Mouse (Mus musculus) hindlimb bud, embryonic 11.5 days (tissue): ENCODE data around the gene Prkaa1.
"Not testable (repeated sequence)": the region's sequence is repeated elsewhere in the genome, so short reads cannot be mapped to it uniquely, and the experiment has no call there.

Experiments
- DNase-seq: peaks from one replicate; pipeline ENCODE4 v3.0.0-alpha.2; 2012; ENCODE audit warnings: low read depth, low spot score; ENCODE audit errors: extremely low spot score

Prkaa1 gene

DNA sequence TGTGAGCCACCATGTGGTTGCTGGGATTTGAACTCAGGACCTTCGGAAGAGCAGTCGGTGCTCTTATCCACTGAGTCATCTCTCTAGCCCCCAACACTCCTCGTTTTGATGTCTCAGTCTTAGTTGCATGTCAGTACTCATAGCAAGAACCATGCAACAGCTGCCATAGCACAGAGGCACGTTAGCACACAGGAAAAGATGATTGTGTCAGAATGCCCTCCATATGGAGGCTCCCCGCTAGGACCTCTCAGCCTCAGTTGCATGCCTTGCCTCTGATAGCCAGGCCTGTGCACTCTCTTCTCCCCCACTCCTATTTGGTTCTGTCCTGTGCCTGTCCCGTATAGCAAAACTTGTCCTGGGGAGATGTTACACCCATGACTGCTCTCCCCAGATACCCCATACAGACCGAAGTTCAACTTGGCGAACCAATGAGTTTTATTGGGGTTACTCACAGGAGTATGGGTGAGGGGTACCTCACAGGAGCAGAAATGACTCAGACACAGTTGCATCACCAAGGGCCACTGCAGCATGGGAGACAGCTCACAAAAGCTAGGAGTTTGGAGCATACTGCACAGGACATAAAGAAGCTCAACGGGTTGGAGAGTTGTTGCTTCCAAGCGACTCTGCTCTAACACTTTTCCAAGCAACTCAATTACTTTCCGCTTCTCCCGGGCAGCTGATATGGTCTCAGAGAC lies 14.4 kb upstream of the Prkaa1 start:
- no peak for DNase-seq

GRCm38 (mm10) chr15:5130887-5131668 lies 12.6 kb upstream of the Prkaa1 start:
- DNase-seq, result not testable (repeated sequence)

- no peak for DNase-seq
Observed at GRCm38 (mm10) chr15:5133301-5133700, 10.4 kb upstream of the Prkaa1 start.

GRCm38 (mm10) chr15:5134179-5134578 lies 9.5 kb upstream of the Prkaa1 start:
- no peak for DNase-seq

DNA sequence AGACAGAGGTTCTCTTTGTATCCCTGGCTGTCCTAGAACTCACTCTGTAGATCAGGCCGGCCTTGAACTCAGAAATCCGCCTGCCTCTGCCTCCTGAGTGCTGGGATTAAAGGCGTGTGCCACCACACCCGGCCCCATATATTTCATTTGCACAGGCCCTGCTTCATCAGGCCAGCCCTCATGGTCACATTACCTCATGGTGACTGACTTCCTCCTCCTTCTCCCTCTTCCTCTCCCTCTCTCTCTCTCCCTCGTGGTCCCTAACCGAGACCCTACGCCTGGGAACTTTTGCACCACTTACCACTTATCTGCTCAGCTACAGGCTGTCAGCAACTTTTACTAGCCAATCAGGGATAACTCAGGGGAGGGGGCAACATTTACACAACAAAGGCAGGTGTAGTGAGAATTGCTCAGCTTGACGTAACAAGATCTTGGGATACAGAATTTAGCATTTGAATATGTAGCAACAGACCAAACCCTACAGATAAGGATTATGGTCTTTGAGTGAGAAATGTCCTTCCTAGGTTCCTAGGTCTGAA lies 8.6 kb upstream of the Prkaa1 start:
- no peak for DNase-seq

DNA sequence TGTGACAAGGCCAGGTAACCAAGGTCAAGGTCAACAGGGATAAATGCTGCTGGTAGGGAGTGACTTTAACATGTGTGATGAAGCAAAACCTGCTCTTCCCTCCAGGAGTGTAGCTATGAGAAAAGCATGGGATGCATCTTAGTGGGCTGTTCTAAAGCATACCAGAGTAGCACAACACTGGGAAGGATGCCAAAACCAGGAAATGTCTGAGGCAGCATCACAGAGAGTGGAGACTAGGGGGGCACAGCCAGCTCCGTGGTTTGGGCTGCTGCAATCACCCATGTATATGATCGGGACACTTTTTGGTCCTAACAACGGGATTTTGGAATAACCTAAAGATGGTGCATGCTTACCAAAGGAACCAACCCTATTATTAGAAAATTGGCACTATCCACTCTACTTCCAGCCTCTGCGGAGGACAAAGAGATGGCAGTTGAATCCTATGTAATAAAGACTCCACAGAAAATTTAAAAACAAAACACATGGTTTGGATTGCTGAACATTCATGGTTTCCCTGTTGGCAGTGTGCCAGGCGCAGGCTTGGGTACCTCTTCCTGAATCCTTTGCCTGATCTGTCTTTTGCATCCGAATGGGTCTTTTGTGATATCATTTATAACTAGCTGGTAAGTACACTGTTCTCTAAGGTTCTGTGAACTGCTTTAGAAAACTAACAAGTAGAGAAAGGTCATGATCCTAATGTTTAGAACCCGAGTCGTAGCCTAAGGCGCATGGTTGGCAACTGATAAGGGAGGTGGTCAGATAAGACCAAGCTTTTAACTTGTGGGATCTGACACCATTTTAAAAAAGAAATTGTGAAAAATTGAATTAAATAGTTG lies 5.4 kb upstream of the Prkaa1 start:
- DNase-seq, result no peak

DNA sequence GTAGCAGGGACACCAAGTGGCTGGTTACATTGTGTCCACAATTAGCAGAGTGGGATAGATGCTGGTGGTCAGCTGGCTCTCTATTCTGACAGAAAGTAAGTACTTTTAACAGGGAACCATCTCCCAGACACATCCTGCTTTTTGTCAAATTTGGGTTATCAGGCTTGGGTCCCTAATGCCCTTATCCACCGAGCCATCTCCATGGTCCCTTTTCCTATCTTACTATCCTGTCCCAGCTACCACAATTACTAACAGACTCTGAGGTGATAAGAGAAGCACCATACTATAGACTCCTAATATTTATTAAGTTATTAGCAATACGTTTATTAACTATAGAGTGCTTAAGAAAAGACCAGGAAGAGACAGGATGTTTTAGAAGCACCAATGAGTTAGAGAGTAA lies 4.3 kb upstream of the Prkaa1 start:
- no peak for DNase-seq

DNA sequence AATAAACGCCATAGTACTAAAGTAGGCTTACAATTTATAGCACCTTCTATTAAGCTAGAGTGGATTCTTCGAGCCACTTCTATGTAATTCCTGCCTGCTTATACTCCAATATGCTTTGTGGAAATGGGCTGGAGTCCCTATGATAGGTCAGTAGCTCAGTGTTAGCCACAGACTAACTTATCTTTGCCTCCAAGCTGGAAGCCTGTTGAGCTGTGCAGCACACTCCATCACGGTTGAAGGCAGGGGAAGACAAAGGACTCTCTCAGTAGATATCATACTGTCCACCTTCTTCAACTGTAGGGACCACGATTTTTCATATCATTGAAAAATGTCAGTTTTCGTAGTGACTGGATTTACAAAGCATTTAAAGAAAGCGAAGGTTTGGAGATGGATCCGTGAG lies 3.8 kb upstream of the Prkaa1 start:
- no peak for DNase-seq

- no peak for DNase-seq
Observed at GRCm38 (mm10) chr15:5140357-5140756, 3.3 kb upstream of the Prkaa1 start.

DNA sequence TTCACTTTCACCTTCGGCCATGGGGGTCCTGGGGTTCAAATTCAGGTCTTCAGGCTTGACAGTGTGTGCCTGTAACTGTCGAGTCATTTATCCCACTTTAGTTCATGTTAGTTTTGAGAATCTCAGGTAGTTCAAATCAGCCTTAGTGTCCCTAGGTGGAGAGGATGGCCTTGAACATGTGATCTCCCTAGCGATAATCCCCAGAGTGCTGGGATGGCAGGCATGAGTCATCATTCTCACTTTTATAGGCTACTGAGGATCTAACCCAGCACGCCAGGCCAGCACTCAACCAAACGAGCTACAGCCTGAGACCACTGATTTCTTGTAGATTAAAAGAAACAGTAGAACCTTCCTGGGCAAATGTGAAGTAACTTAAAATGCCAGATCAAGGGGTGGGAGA lies 1.6 kb upstream of the Prkaa1 start:
- DNase-seq, result no peak

DNA sequence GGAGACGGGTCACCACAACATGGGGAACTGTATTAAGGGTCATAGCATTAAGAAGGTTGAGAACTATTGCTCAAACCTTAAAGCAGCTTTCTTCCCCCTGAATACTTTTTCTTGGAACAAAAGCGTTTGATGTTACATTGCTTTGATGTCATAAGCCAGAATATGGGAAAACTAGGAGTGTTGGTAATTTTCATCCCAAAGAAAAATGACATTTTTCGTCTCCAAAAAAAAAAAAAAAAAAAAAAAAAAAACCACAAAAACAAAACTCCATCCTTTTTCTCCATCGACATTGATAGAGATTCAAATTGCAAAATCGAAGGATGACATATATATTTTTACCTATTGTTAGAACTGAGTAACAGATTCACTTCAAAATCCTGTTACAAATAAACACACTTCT lies 947 bp upstream of the Prkaa1 start:
- DNase-seq, result no peak

DNA sequence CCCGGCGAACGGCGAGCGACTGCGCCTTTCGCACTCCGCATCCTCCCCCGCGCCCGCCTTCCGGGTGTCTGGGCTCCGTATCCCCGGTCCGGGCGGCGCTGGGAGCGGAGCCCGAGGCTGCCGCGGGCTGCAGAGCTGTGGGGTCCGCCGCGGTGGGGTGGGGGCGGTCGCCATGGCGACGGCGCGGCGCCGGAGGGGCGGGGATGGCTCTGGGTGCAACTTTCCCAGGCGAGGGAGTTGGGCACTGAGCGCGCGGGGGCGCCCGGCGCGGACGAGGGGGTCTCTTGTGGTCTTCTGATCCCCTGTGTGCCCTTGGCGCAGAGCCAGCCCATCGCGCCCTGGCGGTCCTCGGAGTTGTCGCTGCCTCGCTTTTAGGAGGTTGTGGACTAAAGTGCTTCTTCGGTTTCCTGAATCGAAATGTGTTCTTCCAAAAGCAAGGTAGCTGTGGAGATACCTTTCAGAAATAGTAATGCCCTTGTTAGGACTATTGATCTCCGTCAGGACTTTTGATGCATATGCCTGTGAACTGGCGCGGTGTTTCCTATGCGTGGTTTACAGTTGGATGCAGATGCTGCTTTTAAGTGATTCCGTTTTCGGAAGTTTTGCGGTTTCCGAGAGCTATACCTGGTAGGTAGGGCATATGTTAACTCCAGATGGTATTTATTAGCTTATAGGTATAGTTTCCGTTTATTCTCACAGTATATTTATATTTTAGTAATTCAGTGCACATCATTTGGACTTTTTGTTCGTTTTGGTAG lies 539 bp downstream of the Prkaa1 start:
- DNase-seq, result no peak

DNA sequence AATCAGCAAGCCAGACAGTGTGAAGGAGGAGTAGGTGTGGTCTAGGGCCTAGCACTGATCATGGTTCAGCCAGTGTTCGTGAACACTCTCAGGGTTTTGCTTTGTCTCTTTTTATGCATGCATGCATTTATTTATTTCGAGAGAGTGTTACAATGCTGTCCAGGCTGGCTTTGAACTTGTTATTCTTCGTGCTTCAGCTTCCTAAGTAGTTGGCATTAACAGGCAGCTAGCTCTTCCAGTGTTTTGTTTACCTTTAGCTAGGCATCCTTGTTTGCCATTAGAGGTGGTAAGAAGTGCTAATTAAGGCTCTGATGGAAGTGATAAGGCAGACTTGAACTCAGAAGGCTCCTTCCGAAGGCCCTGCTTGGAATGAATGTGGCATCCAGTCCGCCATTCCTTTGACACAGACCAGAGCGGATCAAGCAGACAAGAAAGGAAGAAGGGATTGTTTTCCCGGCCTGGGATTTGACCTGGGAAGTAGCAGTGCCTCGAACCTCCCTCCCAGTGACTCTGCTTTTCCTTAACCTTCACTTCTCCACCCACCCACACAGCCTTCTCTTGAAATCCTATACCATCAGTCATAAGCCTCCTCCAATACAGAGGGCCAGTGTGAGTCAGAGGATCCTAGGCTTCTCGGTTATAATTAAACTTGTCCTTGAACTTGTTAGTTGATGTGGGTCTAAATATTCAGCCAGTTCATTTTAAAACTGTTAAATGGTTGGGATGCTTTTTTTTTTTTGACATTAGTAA lies 1.7 kb downstream of the Prkaa1 start:
- no peak for DNase-seq

DNA sequence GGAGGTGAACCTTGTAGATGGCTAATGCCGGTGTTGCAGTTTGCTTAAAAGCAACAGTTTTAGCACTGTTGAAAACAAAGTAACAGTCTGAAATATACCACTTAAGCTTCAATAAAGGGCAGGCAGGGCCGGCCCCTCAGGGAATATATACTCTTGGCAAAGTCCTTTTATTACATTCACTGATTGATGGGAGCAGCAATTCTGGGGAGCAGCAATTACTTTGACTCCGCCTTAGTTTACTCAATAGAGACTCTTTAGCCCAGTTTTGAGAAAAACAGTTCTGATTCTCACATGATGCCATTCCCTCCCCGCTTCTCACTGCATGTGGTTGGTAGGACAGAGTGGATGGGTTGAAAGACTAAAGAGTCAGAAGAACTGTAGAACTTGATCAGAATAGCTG lies 5.5 kb downstream of the Prkaa1 start:
- DNase-seq, result no peak

DNA sequence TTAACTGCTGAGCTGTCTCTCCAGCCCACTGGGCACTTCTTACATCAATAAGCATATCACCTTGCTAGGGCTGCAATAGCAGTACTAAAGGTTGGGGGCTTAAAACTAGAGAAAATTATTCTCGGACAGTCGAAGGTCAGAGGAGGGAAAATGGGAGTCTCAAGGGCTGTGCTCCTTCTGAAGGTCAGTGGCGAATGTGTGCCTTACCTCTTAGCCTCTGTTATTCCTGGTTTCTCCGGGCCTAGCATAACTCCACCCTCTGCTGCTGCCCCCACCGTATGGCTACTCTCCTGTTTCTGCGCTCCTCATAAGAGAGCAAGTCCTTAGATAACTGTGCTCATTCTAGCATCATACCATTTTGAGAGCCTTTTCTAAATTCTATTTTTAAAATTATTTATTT lies 8.5 kb downstream of the Prkaa1 start:
- no peak for DNase-seq

- DNase-seq, result no peak
Observed at GRCm38 (mm10) chr15:5154621-5155020, 11.0 kb downstream of the Prkaa1 start.

GRCm38 (mm10) chr15:5155093-5155492 lies 11.4 kb downstream of the Prkaa1 start:
- no peak for DNase-seq

- DNase-seq, result no peak
Observed at GRCm38 (mm10) chr15:5156355-5156754, 12.7 kb downstream of the Prkaa1 start.

DNA sequence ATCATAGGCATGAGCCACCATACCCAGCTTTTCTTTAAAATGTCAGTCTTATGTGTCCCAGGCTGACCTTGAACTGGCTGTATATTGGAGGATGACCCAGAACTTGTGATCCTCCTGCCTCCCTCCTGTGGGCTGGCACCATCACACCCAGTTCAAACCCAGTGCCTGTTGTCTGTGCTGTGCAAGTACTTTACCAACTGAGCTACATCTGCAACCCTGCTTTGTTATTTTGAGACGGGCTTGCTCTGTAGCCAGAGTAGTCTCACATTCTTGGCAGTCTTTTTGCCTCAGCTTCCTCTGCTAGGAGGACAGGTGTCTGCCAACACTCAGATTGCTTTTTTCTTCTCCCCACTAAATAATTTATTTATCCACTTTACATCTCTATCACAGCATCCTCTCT lies 13.7 kb downstream of the Prkaa1 start:
- DNase-seq, result no peak

DNA sequence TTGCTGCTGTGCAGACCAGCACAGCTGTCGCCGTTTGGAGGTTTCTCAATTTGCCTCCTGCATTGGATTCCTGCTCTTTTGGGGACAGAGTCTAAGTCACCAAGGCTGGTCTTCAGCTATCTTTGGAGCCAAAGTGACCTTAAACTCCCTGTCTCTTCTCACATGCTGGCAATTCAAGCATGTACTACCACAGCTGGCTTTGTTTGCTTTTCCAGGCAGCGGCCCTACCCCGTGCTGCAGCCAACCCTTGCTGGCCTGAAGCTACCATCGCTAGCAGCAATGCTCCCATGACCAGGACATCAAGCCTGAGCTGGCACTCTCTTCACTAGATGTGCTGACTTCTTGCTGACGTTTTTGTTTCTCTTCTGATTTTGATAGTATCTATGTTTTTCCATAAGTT lies 15.2 kb downstream of the Prkaa1 start:
- DNase-seq, result no peak
